Mouse (Mus musculus): Measurements from ENCODE around the gene Kbtbd2. TPM values are rescaled to one million over a fixed set of nuclear protein-coding genes. Genes with fewer than 3 reads are reported as not detected.

The Kbtbd2 gene
- polyA plus RNA-seq, 1 experiment from 2014 or later, result 10.8 TPM

DNA sequence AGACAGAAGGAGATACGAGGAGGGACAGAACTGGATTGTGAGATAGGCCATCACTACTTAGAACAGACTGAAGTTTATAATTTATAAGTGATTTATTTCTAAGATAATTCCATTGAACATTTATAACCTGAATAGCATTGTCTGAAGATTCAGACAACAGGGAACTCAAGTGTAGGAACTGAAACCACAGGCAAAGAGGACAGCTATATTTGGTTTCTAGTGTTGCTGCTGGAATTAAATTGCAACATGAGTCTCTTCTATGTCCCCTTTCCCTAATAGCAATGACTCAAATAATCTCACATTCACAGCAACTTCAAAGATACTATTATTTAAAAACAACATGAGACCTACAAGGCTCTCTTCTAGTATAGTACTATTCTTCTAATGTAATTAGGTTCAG, 41.5 kb downstream of the Kbtbd2 start:
- Histone ChIP-seq H3K36me3 (ENCODE audit: control insufficient read depth, insufficient read depth, low read length) (peaks cover 14% of the 10 kb centered on the region; the same call in 1 of the 2 replicates), H3K9ac (ENCODE audit: low read length) (no peak overlapping the region), H3K4me3 (ENCODE audit: low read depth, low read length) (no peak overlapping the region), H3K9me3 (ENCODE audit: control insufficient read depth, low read length) (no peaks in the 10 kb centered on the region), H3K27ac (replicated peaks) (no peak overlapping the region), H3K4me2 (replicated peaks; ENCODE audit: low read depth) (no peak overlapping the region), H3K4me1 (replicated peaks; ENCODE audit: control insufficient read depth, insufficient read depth) (no peaks in the 10 kb centered on the region), H3K27me3 (ENCODE audit: control insufficient read depth, insufficient read depth, low read length) (no peaks in the 10 kb centered on the region)
- TF ChIP-seq EP300 (optimal IDR thresholded peaks at IDR 0.05) (no peak), CTCF (IDR thresholded peaks at IDR 0.05; ENCODE audit: low read depth) (no peak)
- 90% methylated on average over 1 of the region's 1 CpGs for WGBS
- ATAC-seq (ENCODE audit: low FRiP score, low TSS enrichment) (no peak), DNase-seq (ENCODE audit: low spot score) (no peak)

GRCm38 (mm10) chr6:56753719-56754118, 43.9 kb downstream of the Kbtbd2 start:
- peaks cover 12% of the 10 kb centered on the region; the same call in 1 of the 2 replicates for H3K36me3 ChIP-seq (ENCODE audit: control insufficient read depth, insufficient read depth, low read length)
- WGBS, result 89% methylated on average over 3 of the region's 3 CpGs

DNA sequence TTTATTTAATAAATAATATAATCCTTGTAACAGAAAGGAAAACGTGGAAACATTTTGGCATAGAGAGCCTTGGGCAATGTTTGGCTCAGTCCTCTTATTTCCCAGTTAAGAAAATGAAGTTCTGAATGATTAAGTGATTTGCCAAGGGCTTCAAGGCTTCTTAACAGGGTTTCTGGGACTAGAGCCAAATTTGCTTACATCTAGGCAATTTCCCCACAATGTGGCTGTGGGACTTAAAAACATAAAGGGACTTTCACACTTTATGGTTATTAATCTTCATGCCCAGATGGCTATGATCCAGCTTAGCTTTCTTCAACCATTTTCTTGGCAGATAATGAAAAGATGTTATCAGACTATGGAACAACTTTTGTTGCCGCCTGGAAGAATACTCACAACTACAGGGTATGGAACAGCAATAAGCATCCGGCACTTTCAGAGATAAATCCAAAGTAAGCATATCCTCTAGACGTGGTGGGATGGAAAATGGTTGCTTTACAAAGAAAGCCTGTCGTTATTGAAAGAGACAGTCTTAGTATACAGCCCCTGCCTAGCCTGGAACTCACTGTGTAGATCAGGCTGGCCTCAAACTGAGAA, 51.6 kb downstream of the Kbtbd2 start:
- ATAC-seq (ENCODE audit: low FRiP score, low TSS enrichment), result no peak

More at GRCm38 (mm10) chr6:56753719-56754118, 43.9 kb downstream of the Kbtbd2 start:
- no peaks in the 10 kb centered on the region for H3K9me3 ChIP-seq (ENCODE audit: control insufficient read depth, low read length)
- no peak overlapping the region for H3K4me2 ChIP-seq (replicated peaks; ENCODE audit: low read depth)
- H3K9ac ChIP-seq (ENCODE audit: low read length), result no peak overlapping the region
- H3K4me3 ChIP-seq (ENCODE audit: low read depth, low read length), result no peak overlapping the region
- no peak for DNase-seq (ENCODE audit: low spot score)
- no peak overlapping the region for H3K27ac ChIP-seq (replicated peaks)
- H3K4me1 ChIP-seq (replicated peaks; ENCODE audit: control insufficient read depth, insufficient read depth), result no peaks in the 10 kb centered on the region
- no peak for ATAC-seq (ENCODE audit: low FRiP score, low TSS enrichment)
- TF ChIP-seq CTCF (IDR thresholded peaks at IDR 0.05; ENCODE audit: low read depth), result no peak
- no peak for TF ChIP-seq EP300 (optimal IDR thresholded peaks at IDR 0.05)
- H3K27me3 ChIP-seq (ENCODE audit: control insufficient read depth, insufficient read depth, low read length), result no peaks in the 10 kb centered on the region

GRCm38 (mm10) chr6:56732545-56732944, 65.1 kb downstream of the Kbtbd2 start:
- no peaks in the 10 kb centered on the region for H3K4me1 ChIP-seq (replicated peaks; ENCODE audit: control insufficient read depth, insufficient read depth)
- no peak for DNase-seq (ENCODE audit: low spot score)
- WGBS, result 78% methylated on average over 2 of the region's 2 CpGs
- no peaks in the 10 kb centered on the region for H3K9me3 ChIP-seq (ENCODE audit: control insufficient read depth, low read length)
- H3K4me3 ChIP-seq (ENCODE audit: low read depth, low read length), result no peak overlapping the region
- ATAC-seq (ENCODE audit: low FRiP score, low TSS enrichment), result no peak
- H3K27ac ChIP-seq (replicated peaks), result no peak overlapping the region
- no peak overlapping the region for H3K4me2 ChIP-seq (replicated peaks; ENCODE audit: low read depth)
- H3K27me3 ChIP-seq (ENCODE audit: control insufficient read depth, insufficient read depth, low read length), result no peaks in the 10 kb centered on the region
- peaks cover 10% of the 10 kb centered on the region for H3K36me3 ChIP-seq (ENCODE audit: control insufficient read depth, insufficient read depth, low read length)
- TF ChIP-seq EP300 (optimal IDR thresholded peaks at IDR 0.05), result no peak
- H3K9ac ChIP-seq (ENCODE audit: low read length), result no peak overlapping the region

More for the DNA sequence above, 51.6 kb downstream of the Kbtbd2 start:
- no peak overlapping the region for H3K27ac ChIP-seq (replicated peaks)
- no peak overlapping the region for H3K9ac ChIP-seq (ENCODE audit: low read length)
- no peak overlapping the region for H3K4me3 ChIP-seq (ENCODE audit: low read depth, low read length)
- peaks cover 7% of the 10 kb centered on the region; the same call in 1 of the 2 replicates for H3K36me3 ChIP-seq (ENCODE audit: control insufficient read depth, insufficient read depth, low read length)
- no peaks in the 10 kb centered on the region for H3K4me1 ChIP-seq (replicated peaks; ENCODE audit: control insufficient read depth, insufficient read depth)
- H3K27me3 ChIP-seq (ENCODE audit: control insufficient read depth, insufficient read depth, low read length), result no peaks in the 10 kb centered on the region
- TF ChIP-seq EP300 (optimal IDR thresholded peaks at IDR 0.05) (no peak), CTCF (IDR thresholded peaks at IDR 0.05; ENCODE audit: low read depth) (no peak)
- WGBS, result 57% methylated on average over 5 of the region's 5 CpGs
- no peak for DNase-seq (ENCODE audit: low spot score)
- H3K4me2 ChIP-seq (replicated peaks; ENCODE audit: low read depth), result no peak overlapping the region
- no peaks in the 10 kb centered on the region for H3K9me3 ChIP-seq (ENCODE audit: control insufficient read depth, low read length)

Other genes with a start within 250 kb of the Kbtbd2 start
- 1.8 and 2.4 TPM in 2 replicates for gene Pde1c, start 228.7 kb downstream of the Kbtbd2 start, polyA plus RNA-seq (2015; fragmentation: Nextera tagmentation; extraction: Ambion mirVana)
- gene Lsm5, start 93.1 kb downstream of the Kbtbd2 start, polyA plus RNA-seq (2015; fragmentation: Nextera tagmentation; extraction: Ambion mirVana), result 110 and 116 TPM in 2 replicates
- gene Avl9, start 82.9 kb downstream of the Kbtbd2 start, polyA plus RNA-seq (2015; fragmentation: Nextera tagmentation; extraction: Ambion mirVana), result 7.5 and 8.1 TPM in 2 replicates
- gene Fkbp9, start 34.2 kb upstream of the Kbtbd2 start, polyA plus RNA-seq (2015; fragmentation: Nextera tagmentation; extraction: Ambion mirVana), result 80.5 and 85.8 TPM in 2 replicates
- 123 and 124 TPM in 2 replicates for gene Nt5c3, start 126.1 kb upstream of the Kbtbd2 start, polyA plus RNA-seq (2015; fragmentation: Nextera tagmentation; extraction: Ambion mirVana)
- gene Vmn1r4, start 126.2 kb upstream of the Kbtbd2 start, polyA plus RNA-seq (2015; fragmentation: Nextera tagmentation; extraction: Ambion mirVana), result 0.12 and 0.29 TPM in 2 replicates
- not detected in 2 replicates for gene Vmn1r5, start 172.5 kb upstream of the Kbtbd2 start, polyA plus RNA-seq (2015; fragmentation: Nextera tagmentation; extraction: Ambion mirVana)
- not detected in 2 replicates for gene Vmn1r6, start 199.4 kb upstream of the Kbtbd2 start, polyA plus RNA-seq (2015; fragmentation: Nextera tagmentation; extraction: Ambion mirVana)
- gene Vmn1r7, start 227.5 kb upstream of the Kbtbd2 start, polyA plus RNA-seq (2015; fragmentation: Nextera tagmentation; extraction: Ambion mirVana), result not detected in 2 replicates
- not detected in 2 replicates for gene Vmn1r8, start 234.5 kb upstream of the Kbtbd2 start, polyA plus RNA-seq (2015; fragmentation: Nextera tagmentation; extraction: Ambion mirVana)

Measured in stomach, postnatal 0 days (tissue).